Comparison of ENCODE assay signal across 8 mouse cellular contexts in the genomic region with DNA sequence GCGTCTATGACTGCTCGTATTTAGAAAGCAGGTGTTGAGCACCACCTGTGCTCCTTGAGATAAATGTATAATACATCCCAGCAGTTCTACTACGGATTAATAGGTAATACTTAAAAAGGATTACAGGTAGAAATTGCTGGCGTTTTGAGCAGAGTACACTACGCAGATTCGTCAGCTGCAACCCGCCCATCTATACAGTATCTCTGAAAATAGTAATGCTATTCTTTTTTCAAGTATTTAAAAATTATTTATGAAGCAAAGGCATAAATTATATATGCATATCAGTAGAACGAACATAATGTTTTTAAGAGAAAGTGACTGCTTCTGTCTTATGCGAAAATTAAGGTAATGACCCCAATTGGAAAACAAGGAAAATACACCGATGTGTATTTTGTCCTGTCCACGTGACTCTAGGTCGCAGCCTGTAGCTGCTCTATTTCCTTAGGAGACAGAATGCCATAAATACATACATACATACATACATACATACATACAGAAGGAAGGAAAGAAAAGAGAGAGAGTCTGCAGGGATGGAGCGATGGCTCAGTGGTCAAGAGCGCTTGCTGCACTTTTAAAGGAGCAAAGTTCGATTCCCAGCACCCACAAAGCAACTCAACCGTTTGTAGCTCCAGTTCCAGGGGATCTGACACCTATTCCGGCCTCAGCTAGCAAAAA. TPM values are rescaled to one million over a fixed set of nuclear protein-coding genes. Genes with fewer than 3 reads are reported as not detected.
DNase-seq lines count a peak whose midpoint lies in the region; ATAC-seq and TF ChIP-seq lines count a peak whose summit lies in the region.

No protein-coding gene starts in this region.

- no peak for TF ChIP-seq POLR2A in kidney, adult 2 months (IDR thresholded peaks at IDR 0.05; ENCODE audit: low read depth, low read length)

- DNase-seq in kidney, adult 2 months = no peak
- DNase-seq in kidney, postnatal 4 days = no peak
- peak; percentile 50 for DNase-seq in MEL-GATA-1-ER (ENCODE audit: extremely low read depth, low read depth)
- DNase-seq in forelimb bud, embryonic 11.5 days (ENCODE audit: low read depth, low spot score) = peak; percentile 53
- no peak for DNase-seq in yolk sac, embryonic 10.5 days (ENCODE audit: low spot score)
- no peak for DNase-seq in Muller cell, postnatal 12 days (ENCODE audit: inconsistent ontology term)
- no peak for DNase-seq in left cerebral cortex, postnatal 25 days (ENCODE audit: low spot score in 2 of 2)

- intact Hi-C loops in left cerebral cortex, postnatal 25 days (cut with DNase I) = loop anchor here (1.0 to 5.0 kb wide), 2 partner anchors 41 to 106 kb away; a partner anchor contains a TSS

- under 1% methylated on average over 17 of the region's 17 CpGs for WGBS in kidney, adult 2 months
- WGBS in liver, embryonic 16.5 days (ENCODE audit: insufficient replicate concordance) = under 1% methylated on average over 17 of the region's 17 CpGs

- H3K27me3 ChIP-seq in kidney, adult 2 months (replicated peaks; ENCODE audit: control insufficient read depth, insufficient read depth, low read length) = no peaks in the 10 kb centered on the region
- H3K27me3 ChIP-seq in liver, embryonic 16.5 days (ENCODE audit: control insufficient read depth, insufficient read depth, low read depth, low read length) = no peaks in the 10 kb centered on the region

- peak; percentile 17 for ATAC-seq in liver, embryonic 16.5 days (ENCODE audit: low read depth)

- peak overlapping the region; percentile 85 for H3K4me2 ChIP-seq in liver, embryonic 16.5 days (ENCODE audit: low read depth, low read length)

- peak overlapping the region; percentile 59 for H3K9ac ChIP-seq in liver, embryonic 16.5 days (ENCODE audit: low read depth, low read length)

- TF ChIP-seq CTCF in kidney, adult 2 months (conservative IDR thresholded peaks at IDR 0.05; ENCODE audit: insufficient read depth, insufficient read length, low read depth, low read length) = no peak

- H3K27ac ChIP-seq in kidney, adult 2 months (ENCODE audit: insufficient read depth, low read depth, low read length) = 0 out of 2 replicates have a peak overlapping the region, but pooled peaks have one; percentile 21
- H3K27ac ChIP-seq in liver, embryonic 16.5 days (ENCODE audit: low read length) = peak overlapping the region; percentile 85

- no peaks in the 10 kb centered on the region for H3K36me3 ChIP-seq in kidney, adult 2 months (ENCODE audit: control insufficient read depth, insufficient read depth, low read length)
- no peaks in the 10 kb centered on the region for H3K36me3 ChIP-seq in liver, embryonic 16.5 days (ENCODE audit: control insufficient read depth, insufficient read depth)

- peaks cover 4% of the 10 kb centered on the region; the same call in 1 of the 2 replicates for H3K4me1 ChIP-seq in kidney, adult 2 months (ENCODE audit: control insufficient read depth, insufficient read depth, low read length)
- peaks cover 30% of the 10 kb centered on the region for H3K4me1 ChIP-seq in liver, embryonic 16.5 days (ENCODE audit: control insufficient read depth, low read depth, low read length)

- no peaks in the 10 kb centered on the region for H3K9me3 ChIP-seq in liver, embryonic 16.5 days (replicated peaks; ENCODE audit: control insufficient read depth, low read length)

- peak overlapping the region; percentile 37 for H3K4me3 ChIP-seq in kidney, adult 2 months (ENCODE audit: insufficient read depth, low read depth, low read length)
- peak overlapping the region; percentile 64 for H3K4me3 ChIP-seq in liver, embryonic 16.5 days (ENCODE audit: low read depth, low read length)

RNA-seq across cellular contexts. Expression of a gene that starts 0.6 kb away (rescaled TPM):
- 1.9 and 2.6 TPM in 2 replicates for polyA plus RNA-seq in kidney, adult 2 months (2012; rRNA removed)
- 12.9 and 15.0 TPM in 2 replicates for polyA plus RNA-seq in liver, embryonic 16.5 days (2015; fragmentation: Nextera tagmentation; extraction: Ambion mirVana)
- 10 to 100 TPM; 20.3 to 21.8 TPM for total RNA-seq in left cerebral cortex, postnatal 25 days (2021)

RNA-seq across cellular contexts. Expression of a gene that starts 5.5 kb away (rescaled TPM):
- polyA plus RNA-seq in kidney, adult 2 months (2012; rRNA removed) = 0.49 and 0.97 TPM in 2 replicates
- polyA plus RNA-seq in liver, embryonic 16.5 days (2015; fragmentation: Nextera tagmentation; extraction: Ambion mirVana) = 2.6 and 2.9 TPM in 2 replicates
- not detected for total RNA-seq in left cerebral cortex, postnatal 25 days (2021)

Comparison
In these comparisons a context has a peak if more than half of its experiments do, and no peak if none do; other contexts are left out.
1. DNase-seq: peak in MEL-GATA-1-ER (single experiment) and forelimb bud, embryonic 11.5 days (single experiment); none in kidney, adult 2 months (single experiment), kidney, postnatal 4 days (0 of 2), yolk sac, embryonic 10.5 days (single experiment), Muller cell, postnatal 12 days (single experiment) and left cerebral cortex, postnatal 25 days (0 of 2).